17 mouse cellular contexts compared by ENCODE assay signal in the genomic region with DNA sequence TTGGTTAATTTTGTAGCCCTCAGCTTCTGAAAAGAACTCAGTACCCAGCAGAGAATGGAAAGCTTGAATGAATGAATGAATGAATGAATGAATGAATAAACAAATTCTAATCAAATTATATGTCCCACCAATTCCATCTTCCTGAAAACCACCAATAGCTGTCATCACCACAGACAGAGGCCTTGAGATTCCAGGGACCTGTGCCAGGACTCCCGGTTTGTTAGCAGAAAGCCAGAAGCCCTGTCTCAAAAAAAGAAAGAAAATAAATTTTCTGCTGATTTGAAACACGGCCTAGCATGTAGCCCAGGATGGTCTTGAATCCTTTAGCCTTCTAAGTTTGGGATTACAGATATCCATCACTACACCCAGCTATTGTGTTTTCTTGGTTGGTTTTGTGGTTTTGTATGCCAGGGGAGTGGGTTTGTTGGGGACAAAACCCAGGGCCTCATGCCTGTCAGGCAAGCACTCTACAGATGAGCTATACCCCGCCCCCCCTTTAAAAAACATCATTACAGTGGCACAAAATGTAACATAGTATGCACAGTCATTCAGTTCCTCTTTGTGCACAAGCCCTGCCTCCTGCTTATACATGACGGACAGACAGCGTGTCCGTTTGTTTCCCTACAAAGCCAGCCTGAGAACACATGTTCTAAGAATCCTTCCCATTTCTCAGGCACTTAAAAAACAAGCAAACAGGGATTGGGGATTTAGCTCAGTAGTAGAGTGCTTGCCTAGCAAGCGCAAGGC.
A peak's percentile ranks its signal among the peaks of the same experiment; 100 is the strongest.
DNase-seq lines count a peak whose midpoint lies in the region; ATAC-seq and TF ChIP-seq lines count a peak whose summit lies in the region.
"Had no signal": no experiment of that assay in that cellular context is flagged by ENCODE, and none has a peak within 500 bp of the region (broad histone marks: within the 10 kb centered on the region; RNA-seq: fewer than 3 reads in every experiment).

No protein-coding gene starts in this region.

- WGBS in hindbrain, embryonic 10.5 days, result 80% methylated on average over 7 of the region's 7 CpGs
- 61% methylated on average over 7 of the region's 7 CpGs for WGBS in hindbrain, postnatal 0 days
- 82% methylated on average over 7 of the region's 7 CpGs for WGBS in heart, embryonic 10.5 days
- 72% methylated on average over 7 of the region's 7 CpGs for WGBS in midbrain, postnatal 0 days

- H3K4me3 ChIP-seq in hindbrain, embryonic 10.5 days, result no peak overlapping the region
- H3K4me3 ChIP-seq in hindbrain, postnatal 0 days (ENCODE audit: low read length), result no peak overlapping the region
- H3K4me3 ChIP-seq in heart, embryonic 10.5 days, result no peak overlapping the region
- H3K4me3 ChIP-seq in midbrain, postnatal 0 days (ENCODE audit: low read depth, low read length), result no peak overlapping the region
- H3K4me3 ChIP-seq: embryonic facial prominence, embryonic 12.5 days; hindbrain, embryonic 15.5 days; liver, embryonic 12.5 days; midbrain, embryonic 13.5 days; neural tube, embryonic 12.5 days had no signal

- H3K27me3 ChIP-seq in hindbrain, embryonic 10.5 days (ENCODE audit: insufficient read depth, poor library complexity, severe bottlenecking), result no peaks in the 10 kb centered on the region
- no peaks in the 10 kb centered on the region for H3K27me3 ChIP-seq in hindbrain, postnatal 0 days (ENCODE audit: insufficient read depth, low read length)
- 0 out of 2 replicates have a peak, but pooled peaks cover 6% of the 10 kb centered on the region for H3K27me3 ChIP-seq in heart, embryonic 10.5 days (ENCODE audit: insufficient read depth, poor library complexity, severe bottlenecking)
- H3K27me3 ChIP-seq in midbrain, postnatal 0 days (ENCODE audit: insufficient read depth, low read length), result no peaks in the 10 kb centered on the region
- H3K27me3 ChIP-seq: embryonic facial prominence, embryonic 12.5 days; hindbrain, embryonic 15.5 days; liver, embryonic 12.5 days; midbrain, embryonic 13.5 days; neural tube, embryonic 12.5 days had no signal

- no peaks in the 10 kb centered on the region for H3K36me3 ChIP-seq in hindbrain, embryonic 10.5 days
- H3K36me3 ChIP-seq in hindbrain, postnatal 0 days (ENCODE audit: insufficient read depth, low read length), result no peaks in the 10 kb centered on the region
- H3K36me3 ChIP-seq in heart, embryonic 10.5 days, result no peaks in the 10 kb centered on the region
- H3K36me3 ChIP-seq in midbrain, postnatal 0 days (ENCODE audit: insufficient read depth, low read length), result no peaks in the 10 kb centered on the region
- H3K36me3 ChIP-seq: embryonic facial prominence, embryonic 12.5 days; hindbrain, embryonic 15.5 days; liver, embryonic 12.5 days; midbrain, embryonic 13.5 days; neural tube, embryonic 12.5 days had no signal

- H3K4me1 ChIP-seq in hindbrain, embryonic 10.5 days (replicated peaks), result peaks cover 29% of the 10 kb centered on the region
- no peaks in the 10 kb centered on the region for H3K4me1 ChIP-seq in hindbrain, postnatal 0 days (ENCODE audit: insufficient read depth, low read length)
- peaks cover 16% of the 10 kb centered on the region for H3K4me1 ChIP-seq in heart, embryonic 10.5 days
- no peaks in the 10 kb centered on the region for H3K4me1 ChIP-seq in midbrain, postnatal 0 days (ENCODE audit: insufficient read depth, low read length)
- H3K4me1 ChIP-seq: hindbrain, embryonic 15.5 days; liver, embryonic 12.5 days; midbrain, embryonic 13.5 days; neural tube, embryonic 12.5 days had no signal

- no peak for DNase-seq in hindbrain, embryonic 10.5 days (ENCODE audit: low spot score)
- DNase-seq in hindbrain, postnatal 0 days (ENCODE audit: low spot score), result no peak
- DNase-seq in MEL-GATA-1-ER (ENCODE audit: extremely low read depth, low read depth), result peak; percentile 15
- peak; percentile 79 to 84 for DNase-seq in adrenal gland, postnatal 36 days
- DNase-seq in heart, embryonic 10.5 days (ENCODE audit: low spot score), result no peak
- DNase-seq in midbrain, postnatal 0 days (ENCODE audit: low spot score), result no peak
- DNase-seq: cerebellum, postnatal 25 days; heart, adult 11 months; lung, postnatal 10 days; right cerebral cortex, adult 18-20 months had no signal

- H3K9me3 ChIP-seq in hindbrain, embryonic 10.5 days, result no peaks in the 10 kb centered on the region
- H3K9me3 ChIP-seq in hindbrain, postnatal 0 days (ENCODE audit: low read length), result no peaks in the 10 kb centered on the region
- H3K9me3 ChIP-seq in heart, embryonic 10.5 days, result no peaks in the 10 kb centered on the region
- no peaks in the 10 kb centered on the region for H3K9me3 ChIP-seq in midbrain, postnatal 0 days (ENCODE audit: low read length)
- H3K9me3 ChIP-seq: embryonic facial prominence, embryonic 12.5 days; hindbrain, embryonic 15.5 days; liver, embryonic 12.5 days; midbrain, embryonic 13.5 days; neural tube, embryonic 12.5 days had no signal

- peak overlapping the region; percentile 59; the same call in 1 of the 2 replicates for H3K27ac ChIP-seq in hindbrain, embryonic 10.5 days
- no peak overlapping the region for H3K27ac ChIP-seq in hindbrain, postnatal 0 days
- no peak overlapping the region for H3K27ac ChIP-seq in heart, embryonic 10.5 days
- no peak overlapping the region for H3K27ac ChIP-seq in midbrain, postnatal 0 days (ENCODE audit: low read depth, low read length)
- H3K27ac ChIP-seq: embryonic facial prominence, embryonic 12.5 days; hindbrain, embryonic 15.5 days; liver, embryonic 12.5 days; midbrain, embryonic 13.5 days; neural tube, embryonic 12.5 days had no signal

- no peak overlapping the region for H3K9ac ChIP-seq in hindbrain, postnatal 0 days (replicated peaks; ENCODE audit: low read length)
- H3K9ac ChIP-seq in midbrain, postnatal 0 days (replicated peaks; ENCODE audit: low read length, poor library complexity, severe bottlenecking), result no peak overlapping the region
- H3K9ac ChIP-seq: embryonic facial prominence, embryonic 12.5 days; hindbrain, embryonic 15.5 days; liver, embryonic 12.5 days; midbrain, embryonic 13.5 days; neural tube, embryonic 12.5 days had no signal

- ATAC-seq in hindbrain, postnatal 0 days, result no peak
- ATAC-seq in megakaryocyte progenitor cell, adult 5-6 weeks (replicated peaks; ENCODE audit: poor library complexity), result peak; percentile 91
- no peak for ATAC-seq in midbrain, postnatal 0 days (ENCODE audit: low FRiP score)
- ATAC-seq: CD4-positive, CD25-positive, alpha-beta regulatory T cell, adult 4 months; liver, embryonic 12.5 days; midbrain, embryonic 13.5 days had no signal

- TF ChIP-seq CTCF in hindbrain, postnatal 0 days (IDR thresholded peaks at IDR 0.05; ENCODE audit: low read depth), result no peak
- TF ChIP-seq CTCF in midbrain, postnatal 0 days (IDR thresholded peaks at IDR 0.05), result no peak

- no peak overlapping the region for H3K4me2 ChIP-seq in hindbrain, postnatal 0 days (ENCODE audit: low read depth, low read length)
- H3K4me2 ChIP-seq in midbrain, postnatal 0 days (ENCODE audit: low read depth, low read length, poor library complexity, severe bottlenecking), result no peak overlapping the region
- H3K4me2 ChIP-seq: embryonic facial prominence, embryonic 12.5 days; hindbrain, embryonic 15.5 days; liver, embryonic 12.5 days; midbrain, embryonic 13.5 days; neural tube, embryonic 12.5 days had no signal

Comparison
In these comparisons a context has a peak if more than half of its experiments do, and no peak if none do; other contexts are left out.
1. DNase-seq: peak in MEL-GATA-1-ER (single experiment) and adrenal gland, postnatal 36 days (2 of 2); none in hindbrain, embryonic 10.5 days (single experiment), hindbrain, postnatal 0 days (single experiment), heart, embryonic 10.5 days (single experiment) and midbrain, postnatal 0 days (single experiment).